Mouse (Mus musculus) heart, embryonic 12.5 days (tissue): Measurements from ENCODE around the gene Clcnkb. TPM values are rescaled to one million over a fixed set of nuclear protein-coding genes. Genes with fewer than 3 reads are reported as not detected.
A peak's percentile ranks its signal among the peaks of the same experiment; 100 is the strongest.

Experiments used
- ATAC-seq: fragments of 200-750 bp; cut with Nextera tagmentation; 2 replicates; pipeline ENCODE4 v1.8.0; 2017; ENCODE audit warnings: moderate TSS enrichment, moderate library complexity; ENCODE audit not compliant: insufficient number of reproducible peaks, low FRiP score
- H3K27ac ChIP-seq: fragments of 300-500 bp; sonication (generic); 2 replicates; pipeline ENCODE4 v1.5.1; 2016; ENCODE audit warnings: mild to moderate bottlenecking, moderate library complexity; ENCODE audit not compliant: poor library complexity, severe bottlenecking
- H3K27me3 ChIP-seq: fragments of 300-500 bp; sonication (generic); replicated peaks from 2 replicates; pipeline ENCODE4 v1.6.1; 2016; ENCODE audit warnings: mild to moderate bottlenecking, moderate library complexity
- H3K36me3 ChIP-seq: fragments of 300-500 bp; sonication (generic); 2 replicates; pipeline ENCODE4 v1.6.1; 2016; ENCODE audit warnings: mild to moderate bottlenecking, moderate library complexity
- H3K4me1 ChIP-seq: fragments of 300-500 bp; sonication (generic); replicated peaks from 2 replicates; pipeline ENCODE4 v1.6.1; 2016; ENCODE audit warnings: mild to moderate bottlenecking
- H3K4me2 ChIP-seq: fragments of 300-500 bp; sonication (generic); 2 replicates; pipeline ENCODE4 v1.6.1; 2016; ENCODE audit warnings: mild to moderate bottlenecking, moderate library complexity
- H3K4me3 ChIP-seq: fragments of 300-500 bp; sonication (generic); 2 replicates; pipeline ENCODE4 v1.5.1; 2016; ENCODE audit warnings: mild to moderate bottlenecking
- H3K9ac ChIP-seq: fragments of 300-500 bp; sonication (generic); 2 replicates; pipeline ENCODE4 v1.6.1; 2016; ENCODE audit warnings: mild to moderate bottlenecking, moderate library complexity
- H3K9me3 ChIP-seq: fragments of 300-500 bp; sonication (generic); replicated peaks from 2 replicates; pipeline ENCODE4 v1.6.1; 2016; ENCODE audit warnings: mild to moderate bottlenecking, moderate library complexity
- WGBS: fragments of 180-500 bp; shearing (Covaris S2); methylation state at CpG from one replicate; pipeline ENCODE4 v1.1.7; 2016; 5-methylcytosine and 5-hydroxymethylcytosine counted together
- polyA plus RNA-seq: library from polyadenylated mRNA; unstranded; fragments of >200 nt; fragmentation: Nextera tagmentation; extraction: Ambion mirVana; gene quantifications from 2 replicates; pipeline ENCODE4 v1.2.1, GENCODE M21; 2016

Gene Clcnkb
- polyA plus RNA-seq, 1 experiment from 2014 or later: 0.78 TPM

DNA sequence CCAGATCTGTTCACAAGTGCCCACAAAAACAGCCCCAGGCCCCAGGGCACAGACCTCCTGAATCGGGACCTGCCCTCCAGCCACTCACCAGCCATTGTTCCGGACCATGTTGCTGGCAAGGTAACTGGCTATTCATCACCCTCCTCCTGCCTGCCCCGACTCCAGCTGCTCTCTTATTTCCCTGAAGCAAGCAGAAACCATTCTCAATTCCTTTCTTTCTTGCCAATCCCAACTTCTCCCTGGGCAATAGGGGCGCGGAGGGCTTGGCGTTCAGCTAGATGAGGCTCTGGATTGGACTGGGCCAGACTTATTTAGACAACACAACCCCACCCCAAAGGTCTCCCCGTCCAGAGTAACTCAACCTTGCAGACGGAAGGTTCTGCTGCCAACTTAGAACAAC is 36.1 kb downstream of the Clcnkb start:
- peaks cover 54% of the 10 kb centered on the region for H3K27me3 ChIP-seq
- H3K36me3 ChIP-seq: no peaks in the 10 kb centered on the region
- H3K9ac ChIP-seq: no peak overlapping the region
- peaks cover 20% of the 10 kb centered on the region for H3K4me1 ChIP-seq
- no peak overlapping the region for H3K27ac ChIP-seq
- no peak overlapping the region for H3K4me3 ChIP-seq
- no peak for ATAC-seq
- WGBS: 74% methylated on average over 8 of the region's 8 CpGs
- H3K9me3 ChIP-seq: no peaks in the 10 kb centered on the region
- H3K4me2 ChIP-seq: no peak overlapping the region

DNA sequence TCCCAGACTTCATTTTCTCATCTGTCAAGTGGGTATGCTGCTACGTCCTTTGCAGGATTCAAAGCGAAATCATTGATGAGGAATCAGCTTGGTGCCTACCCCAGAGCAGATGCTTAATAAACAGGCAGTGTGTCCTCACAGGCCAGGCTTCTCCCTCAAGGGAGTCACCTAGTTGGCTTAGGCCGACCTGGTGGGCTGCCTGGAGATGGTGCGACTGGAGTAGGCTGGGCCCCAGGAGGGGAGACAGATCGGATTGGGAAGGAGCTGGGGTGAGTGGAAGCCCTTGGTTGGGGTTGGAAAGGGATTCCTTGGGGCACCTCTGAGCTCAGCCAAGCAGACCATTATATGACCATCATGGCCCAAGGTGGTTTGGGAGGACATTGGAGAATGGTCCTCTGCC is 43.4 kb downstream of the Clcnkb start:
- no peaks in the 10 kb centered on the region for H3K9me3 ChIP-seq
- H3K9ac ChIP-seq: no peak overlapping the region
- no peak overlapping the region for H3K4me2 ChIP-seq
- ATAC-seq: no peak
- H3K4me3 ChIP-seq: no peak overlapping the region
- H3K27ac ChIP-seq: no peak overlapping the region
- no peaks in the 10 kb centered on the region for H3K36me3 ChIP-seq
- WGBS: 87% methylated on average over 5 of the region's 5 CpGs
- peaks cover 12% of the 10 kb centered on the region for H3K4me1 ChIP-seq
- peaks cover 35% of the 10 kb centered on the region for H3K27me3 ChIP-seq

DNA sequence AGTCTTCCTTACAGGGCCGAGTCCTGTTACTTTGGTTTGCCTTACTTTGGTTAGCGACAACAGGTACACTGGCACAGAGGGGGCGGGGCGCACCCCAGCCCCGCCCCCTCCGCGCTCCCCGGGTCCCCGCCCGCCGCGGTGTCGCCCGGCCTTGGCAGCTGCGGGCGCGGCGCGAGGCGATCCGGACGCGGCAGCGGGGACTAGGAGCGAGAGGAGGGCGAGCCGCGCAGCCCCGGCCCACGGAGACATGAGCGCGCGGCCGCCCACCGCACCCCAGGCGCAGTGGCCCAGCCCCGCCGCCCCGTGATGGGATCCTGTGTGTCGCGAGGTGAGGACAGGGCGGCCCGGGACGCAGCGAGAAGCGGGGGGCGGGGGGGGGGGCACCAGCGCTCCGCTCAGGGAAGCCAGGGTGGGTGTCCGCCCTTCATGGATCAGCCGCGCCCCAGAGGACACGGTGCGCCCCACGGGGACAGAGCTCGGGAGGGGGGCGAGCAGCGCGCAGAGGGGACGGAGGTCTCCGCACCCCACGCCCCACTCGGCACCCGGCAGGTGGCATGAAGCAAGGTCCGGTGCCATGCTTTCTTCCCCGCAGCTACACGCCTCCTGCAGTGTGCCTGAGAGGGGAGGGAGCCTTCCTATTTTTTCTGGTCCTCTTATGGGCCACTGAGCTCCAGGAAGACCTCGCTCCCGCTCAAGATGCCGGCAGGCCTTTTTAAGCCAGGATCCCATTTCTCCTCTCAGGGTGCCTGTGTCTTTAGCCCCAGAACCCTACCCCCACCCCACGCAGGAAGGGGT is 47.6 kb downstream of the Clcnkb start, which contains the start of gene Fam131c:
Gene Fam131c (plus strand): TSS at position 224 of the 795 bp plus-strand sequence.
- peak within 1 kb of the TSS; percentile 79 for H3K9ac ChIP-seq
- under 1% methylated on average over 65 of the region's 71 CpGs for WGBS
- ATAC-seq: no peak
- H3K27ac ChIP-seq: 0 out of 2 replicates have a peak within 1 kb of the TSS, but pooled peaks have one; percentile 5
- peak within 1 kb of the TSS; percentile 100 for H3K4me2 ChIP-seq
- H3K4me3 ChIP-seq: peak within 1 kb of the TSS; percentile 69
- peaks cover 71% of the 10 kb centered on the region for H3K27me3 ChIP-seq
- H3K9me3 ChIP-seq: no peaks in the 10 kb centered on the region
- H3K4me1 ChIP-seq: peaks cover 13% of the 10 kb centered on the region
- no peaks in the 10 kb centered on the region for H3K36me3 ChIP-seq

DNA sequence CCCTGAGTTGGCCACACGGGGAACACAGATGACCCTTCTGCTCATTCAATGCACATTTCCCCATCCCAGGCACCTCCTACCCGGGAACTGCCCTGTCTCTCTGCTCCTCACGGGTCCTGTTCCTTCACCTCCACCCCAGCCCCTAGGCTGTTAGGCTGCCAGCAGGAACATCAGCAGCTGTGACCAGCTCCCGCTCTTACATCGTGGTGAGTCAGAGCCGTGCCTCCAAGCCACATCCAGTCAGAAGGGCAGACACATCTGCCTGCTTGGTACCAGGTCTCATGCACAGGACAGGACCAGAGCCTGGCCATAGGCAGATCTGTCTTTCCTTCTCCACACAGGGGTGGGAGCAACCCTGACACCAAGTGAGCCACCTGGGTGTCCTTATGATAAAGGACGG is 49.9 kb downstream of the Clcnkb start:
- peaks cover 13% of the 10 kb centered on the region for H3K4me1 ChIP-seq
- no peaks in the 10 kb centered on the region for H3K9me3 ChIP-seq
- WGBS: 42% methylated on average over 7 of the region's 7 CpGs
- H3K27ac ChIP-seq: no peak overlapping the region
- no peak for ATAC-seq
- no peak overlapping the region for H3K4me2 ChIP-seq
- H3K9ac ChIP-seq: no peak overlapping the region
- H3K36me3 ChIP-seq: no peaks in the 10 kb centered on the region
- H3K4me3 ChIP-seq: no peak overlapping the region
- peaks cover 55% of the 10 kb centered on the region for H3K27me3 ChIP-seq

DNA sequence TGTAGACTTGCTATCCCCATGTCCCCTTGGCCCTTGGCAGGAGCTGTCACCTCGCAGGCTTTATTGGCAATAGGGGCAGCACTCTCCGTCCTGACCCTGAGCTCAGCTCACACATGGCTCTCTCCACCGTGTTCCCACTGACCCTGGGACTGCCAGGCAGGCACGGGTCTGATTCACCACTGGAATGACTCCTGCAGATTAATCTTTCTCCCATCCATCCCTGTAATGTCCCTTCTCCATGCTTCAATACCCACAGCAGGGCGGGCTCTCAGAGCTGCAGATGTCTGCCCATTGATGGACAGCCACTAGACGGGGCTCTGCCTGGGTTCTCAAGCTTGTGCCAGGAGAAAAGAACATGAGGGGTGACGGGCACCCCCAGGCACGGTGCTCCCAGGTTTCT is 50.7 kb downstream of the Clcnkb start:
- no peak overlapping the region for H3K4me3 ChIP-seq
- WGBS: 61% methylated on average over 8 of the region's 8 CpGs
- no peak overlapping the region for H3K4me2 ChIP-seq
- H3K27me3 ChIP-seq: peaks cover 53% of the 10 kb centered on the region
- no peak for ATAC-seq
- H3K36me3 ChIP-seq: no peaks in the 10 kb centered on the region
- H3K9me3 ChIP-seq: no peaks in the 10 kb centered on the region
- H3K27ac ChIP-seq: no peak overlapping the region
- H3K9ac ChIP-seq: no peak overlapping the region
- peaks cover 13% of the 10 kb centered on the region for H3K4me1 ChIP-seq

DNA sequence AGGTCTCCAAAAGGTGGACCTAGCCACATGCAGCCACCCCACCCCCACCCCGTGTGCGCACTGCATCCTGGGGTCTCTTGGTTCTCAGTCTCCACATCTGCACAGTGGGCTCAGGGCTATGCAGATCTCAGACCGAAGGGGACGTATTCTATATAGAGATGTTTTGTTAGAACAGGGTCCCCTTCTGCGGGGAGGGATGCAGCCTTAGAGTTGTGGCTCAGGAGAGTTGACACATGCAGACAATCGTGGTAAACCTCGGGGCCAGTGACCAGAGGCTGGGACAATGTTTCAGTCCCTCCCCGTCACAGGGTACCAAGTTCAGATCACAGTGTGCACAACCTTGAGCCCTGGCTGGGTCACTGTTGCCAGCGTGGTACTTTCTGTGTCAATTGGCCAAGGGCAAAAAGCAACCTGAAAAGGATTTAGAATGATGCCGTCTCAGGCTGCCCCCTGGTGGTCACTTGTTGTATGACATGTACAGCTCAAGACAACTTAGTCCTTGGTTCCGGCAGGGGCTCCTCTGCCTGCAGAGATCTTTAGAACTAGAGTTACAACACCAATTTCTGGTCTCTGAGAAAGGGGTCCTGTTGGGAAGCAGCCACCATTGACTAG is 52.8 kb downstream of the Clcnkb start:
- H3K27me3 ChIP-seq: peaks cover 42% of the 10 kb centered on the region
- no peak overlapping the region for H3K27ac ChIP-seq
- H3K9me3 ChIP-seq: no peaks in the 10 kb centered on the region
- ATAC-seq: no peak
- no peak overlapping the region for H3K4me3 ChIP-seq
- 20% methylated on average over 11 of the region's 11 CpGs for WGBS
- H3K4me2 ChIP-seq: no peak overlapping the region
- no peaks in the 10 kb centered on the region for H3K36me3 ChIP-seq
- H3K9ac ChIP-seq: no peak overlapping the region
- peaks cover 12% of the 10 kb centered on the region for H3K4me1 ChIP-seq

DNA sequence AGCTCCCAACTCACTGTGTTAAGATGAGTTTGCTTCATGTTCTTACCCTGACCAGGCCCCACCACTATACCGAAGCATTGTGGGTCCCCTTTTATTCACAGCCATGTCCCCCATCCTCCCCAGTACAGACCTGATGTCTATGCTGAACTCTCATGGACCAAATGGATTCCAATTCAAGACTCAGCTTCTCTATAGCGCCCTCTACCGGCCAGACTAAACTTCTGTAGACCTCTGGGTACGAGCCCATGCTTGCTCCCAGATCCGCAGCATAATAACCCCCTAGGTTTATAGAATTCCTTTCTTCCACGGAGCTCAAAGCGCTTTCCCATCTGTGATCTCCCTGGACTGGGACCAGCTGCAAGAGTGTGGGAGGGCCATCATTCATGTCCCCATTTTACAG is 55.0 kb downstream of the Clcnkb start:
- WGBS: 37% methylated on average over 7 of the region's 7 CpGs
- Histone ChIP-seq H3K27ac (no peak overlapping the region), H3K4me1 (0 out of 2 replicates have a peak, but pooled peaks cover 5% of the 10 kb centered on the region), H3K4me3 (no peak overlapping the region), H3K27me3 (peaks cover 21% of the 10 kb centered on the region), H3K36me3 (no peaks in the 10 kb centered on the region), H3K9ac (no peak overlapping the region), H3K4me2 (no peak overlapping the region), H3K9me3 (peaks cover 6% of the 10 kb centered on the region; the same call in 1 of the 2 replicates)
- ATAC-seq: no peak

DNA sequence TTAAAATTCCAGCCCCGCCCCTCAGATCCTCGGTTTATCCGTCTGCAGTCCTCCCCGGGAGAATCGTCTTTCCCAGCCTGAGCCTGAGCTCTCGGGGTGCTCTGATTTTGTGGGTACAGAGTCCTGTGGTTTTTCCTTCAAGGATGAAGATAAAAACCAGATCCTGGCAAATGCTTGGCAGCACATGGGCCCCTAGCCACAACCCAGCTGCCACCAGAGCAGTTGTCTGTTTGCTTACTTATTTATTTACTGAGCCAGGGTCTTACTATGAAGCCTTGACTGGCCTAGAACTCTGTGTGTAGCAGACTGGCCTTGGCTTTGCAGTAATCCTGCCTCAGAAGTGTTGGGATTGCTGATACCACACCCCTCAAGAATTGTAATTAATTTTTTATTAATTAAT is 56.6 kb downstream of the Clcnkb start:
- H3K27me3 ChIP-seq: peaks cover 5% of the 10 kb centered on the region
- no peaks in the 10 kb centered on the region for H3K36me3 ChIP-seq
- H3K4me1 ChIP-seq: 0 out of 2 replicates have a peak, but pooled peaks cover 5% of the 10 kb centered on the region
- no peak overlapping the region for H3K4me3 ChIP-seq
- 77% methylated on average over 6 of the region's 6 CpGs for WGBS
- peaks cover 6% of the 10 kb centered on the region; the same call in 1 of the 2 replicates for H3K9me3 ChIP-seq
- no peak overlapping the region for H3K4me2 ChIP-seq
- no peak for ATAC-seq
- H3K27ac ChIP-seq: no peak overlapping the region
- H3K9ac ChIP-seq: no peak overlapping the region

DNA sequence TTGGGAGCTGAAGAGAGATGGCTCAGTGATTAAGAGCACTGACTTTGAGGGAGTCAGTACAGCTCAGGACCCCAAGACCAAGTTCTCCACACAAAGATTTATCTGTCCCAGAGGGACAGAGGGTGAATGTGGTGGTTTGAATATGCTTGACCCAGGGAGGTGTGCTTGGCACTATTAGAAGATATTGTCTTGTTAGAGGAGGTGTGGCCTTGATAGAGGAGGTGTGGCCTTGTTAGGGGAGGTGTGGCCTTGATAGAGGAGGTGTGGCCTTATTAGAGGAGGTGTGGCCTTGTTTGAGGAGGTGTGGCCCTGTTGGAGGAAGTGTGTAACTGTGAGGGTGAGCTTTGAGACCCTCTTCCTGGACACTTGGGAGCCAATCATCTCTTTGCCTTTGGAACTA is 58.0 kb downstream of the Clcnkb start:
- no peak for ATAC-seq
- no peaks in the 10 kb centered on the region for H3K36me3 ChIP-seq
- H3K9ac ChIP-seq: no peak overlapping the region
- H3K4me1 ChIP-seq: 0 out of 2 replicates have a peak, but pooled peaks cover 8% of the 10 kb centered on the region
- H3K27me3 ChIP-seq: no peaks in the 10 kb centered on the region
- no peak overlapping the region for H3K27ac ChIP-seq
- H3K9me3 ChIP-seq: peaks cover 6% of the 10 kb centered on the region; the same call in 1 of the 2 replicates
- H3K4me2 ChIP-seq: no peak overlapping the region
- H3K4me3 ChIP-seq: no peak overlapping the region
